Mouse (Mus musculus) T-cell, adult 2 months (primary cell): ENCODE data around the gene Slc30a2.
"Not testable (repeated sequence)": the region's sequence is repeated elsewhere in the genome, so short reads cannot be mapped to it uniquely, and the experiment has no call there.

ENCODE experiments used
- DNase-seq: peaks from one replicate; pipeline ENCODE4 v3.0.0; 2022; ENCODE audit warnings: low spot score

Gene Slc30a2

DNA sequence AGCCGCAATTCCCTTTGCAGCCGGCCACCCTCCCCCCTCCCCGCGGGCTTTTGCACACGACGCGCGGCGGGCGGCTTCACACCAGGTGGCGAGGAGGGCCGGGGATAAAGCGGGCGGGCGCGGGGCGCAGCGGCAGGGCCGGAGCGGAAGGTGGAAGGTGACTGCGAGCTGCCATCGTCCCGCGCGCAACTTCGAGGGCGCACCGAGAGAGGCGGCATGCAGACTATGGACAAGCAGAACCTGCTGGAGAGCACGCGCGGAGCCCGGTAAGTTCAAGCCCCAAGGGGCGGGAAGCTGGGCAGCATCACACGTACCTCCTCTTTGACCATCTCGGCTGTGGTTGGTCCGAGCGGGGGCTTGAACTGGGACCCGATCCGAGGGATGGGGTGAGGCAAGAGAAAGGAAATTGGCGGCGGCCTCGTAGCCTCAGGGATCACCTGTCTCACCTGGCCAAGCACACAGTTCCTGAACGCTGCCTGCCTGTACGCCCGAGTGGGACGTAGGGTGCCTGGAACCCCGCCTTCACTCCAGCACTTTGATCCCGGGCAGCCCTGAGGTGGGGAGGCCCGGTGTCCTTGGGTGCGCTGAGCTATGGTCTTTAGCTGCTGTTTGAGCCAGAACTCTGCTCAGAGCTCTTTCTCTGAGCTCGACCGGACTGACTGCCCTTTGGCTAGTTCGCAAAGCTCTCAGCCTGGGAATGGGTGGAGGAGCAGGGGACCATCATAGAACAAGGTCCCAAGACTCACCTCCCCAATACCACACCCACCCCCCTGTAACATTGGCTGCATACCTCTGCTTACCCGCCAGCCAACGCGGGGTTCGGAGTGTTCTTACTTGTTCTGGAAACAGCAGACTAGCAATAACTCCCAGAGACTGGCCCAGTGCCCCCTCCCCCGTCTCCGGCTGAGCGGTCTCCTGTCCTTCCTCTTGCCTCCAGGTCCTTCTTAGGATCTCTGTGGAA, at the start of gene Slc30a2:
Gene Slc30a2, plus strand, starts transcription at position 111 of the 961 bp plus-strand sequence.
- DNase-seq = no peak

GRCm38 (mm10) chr4:134293692-134294163, 49.3 kb upstream of the Slc30a2 start:
- no peak for DNase-seq

- not testable (repeated sequence) for DNase-seq
Observed at GRCm38 (mm10) chr4:134296096-134296495, 46.9 kb upstream of the Slc30a2 start.

DNA sequence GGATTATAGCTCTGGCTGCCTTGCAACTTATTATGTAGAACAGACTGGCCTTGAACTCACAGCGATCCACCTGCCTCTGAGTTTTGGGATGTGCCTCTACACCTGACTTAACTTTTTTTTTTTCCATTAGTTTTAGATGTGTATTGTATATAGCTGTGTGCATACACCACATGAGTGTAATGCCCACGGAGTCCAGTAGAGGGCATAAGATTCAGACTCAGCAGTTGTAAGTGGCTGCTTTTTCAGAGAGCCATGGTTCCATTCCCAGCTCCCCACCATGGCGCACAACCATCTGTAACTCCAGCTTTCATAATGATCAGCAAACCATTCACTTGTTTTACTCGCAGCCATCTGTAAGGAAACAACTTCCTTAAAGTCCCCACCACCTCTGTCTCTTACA, 46.5 kb upstream of the Slc30a2 start:
- no peak for DNase-seq

- DNase-seq = no peak
Observed at GRCm38 (mm10) chr4:134297369-134297768, 45.6 kb upstream of the Slc30a2 start.

GRCm38 (mm10) chr4:134298626-134299497, 44.1 kb upstream of the Slc30a2 start:
- no peak for DNase-seq

GRCm38 (mm10) chr4:134299498-134299810, 43.5 kb upstream of the Slc30a2 start:
- no peak for DNase-seq

DNA sequence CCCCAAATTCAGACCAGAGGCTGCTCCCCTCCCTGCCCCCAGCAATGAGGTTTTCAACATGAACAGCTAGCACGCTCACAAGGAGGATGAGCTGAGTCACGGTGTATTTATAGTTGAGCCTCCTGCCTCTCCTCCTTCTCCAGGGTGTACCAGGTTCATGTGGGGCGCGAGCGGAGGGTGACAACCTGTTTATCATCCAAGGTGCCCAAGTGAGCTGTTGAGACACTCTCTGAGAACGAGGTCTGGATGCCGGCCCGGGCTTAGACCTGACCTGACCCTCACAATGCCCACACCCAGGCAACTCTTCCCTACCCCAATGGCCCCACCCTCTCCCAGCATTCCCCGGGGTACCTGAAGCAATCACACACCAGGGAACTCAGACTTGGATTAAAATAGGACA, 42.7 kb upstream of the Slc30a2 start:
- no peak for DNase-seq

DNA sequence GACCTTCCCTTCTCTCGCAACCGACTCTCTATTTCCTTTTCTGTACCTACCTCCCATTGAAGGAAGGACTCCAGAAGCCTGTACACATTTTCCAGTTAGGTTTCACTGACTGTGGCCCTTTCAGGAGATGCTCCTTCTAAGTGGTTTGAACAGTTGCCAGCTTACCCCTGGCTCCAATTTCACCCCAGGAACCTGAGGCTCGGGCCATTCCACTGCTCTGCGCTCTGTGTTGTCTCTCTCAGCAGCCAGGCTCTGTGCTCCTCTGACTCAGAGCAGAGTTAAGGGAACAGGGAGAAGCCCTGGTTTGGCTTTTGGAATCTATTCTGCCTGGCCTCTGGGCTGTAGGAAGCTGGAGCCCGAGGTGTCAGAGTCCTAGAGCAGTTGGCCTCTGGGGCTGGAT, 40.9 kb upstream of the Slc30a2 start:
- no peak for DNase-seq

DNA sequence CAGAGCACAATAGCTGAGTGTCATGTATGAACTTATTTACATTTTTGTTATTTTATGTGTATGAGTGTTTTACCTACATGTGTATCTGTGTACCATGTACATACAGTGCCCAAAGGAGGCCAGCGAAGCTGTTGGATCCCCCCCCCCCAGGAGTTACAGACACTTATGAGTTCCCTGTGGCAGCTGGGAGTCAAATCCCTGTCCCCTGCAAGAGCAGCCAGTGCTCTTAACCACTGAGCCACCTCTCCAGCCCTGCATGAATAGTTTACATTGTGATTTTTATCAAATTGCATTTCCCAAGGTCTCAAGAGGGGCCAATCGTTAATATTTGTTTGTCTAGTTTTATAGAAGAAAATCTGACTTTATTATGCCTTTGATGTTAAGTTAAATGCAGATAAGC, 36.0 kb upstream of the Slc30a2 start:
- DNase-seq = no peak

- DNase-seq = no peak
Observed at GRCm38 (mm10) chr4:134307367-134308072, 35.5 kb upstream of the Slc30a2 start.

DNA sequence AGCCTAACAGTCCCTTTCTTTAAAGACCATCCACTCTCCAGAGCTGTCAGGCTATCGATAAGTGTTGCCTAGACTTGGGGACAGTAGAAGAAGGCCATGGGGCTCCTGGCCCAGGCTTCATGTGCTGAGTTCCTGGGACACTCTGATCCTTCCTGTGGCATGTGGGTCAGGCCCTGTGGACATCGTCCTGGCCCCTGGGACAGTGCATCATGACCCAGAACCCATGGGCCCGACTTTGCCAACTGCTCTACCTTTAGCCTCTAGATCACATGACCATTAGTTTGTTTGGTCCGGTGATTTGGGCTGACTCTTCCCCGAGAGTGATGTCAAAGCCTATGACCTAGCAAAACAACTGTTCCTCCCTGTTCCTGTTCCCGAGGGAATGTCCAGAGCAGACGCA, 32.9 kb upstream of the Slc30a2 start:
- DNase-seq = no peak

GRCm38 (mm10) chr4:134310656-134311055, 32.3 kb upstream of the Slc30a2 start:
- DNase-seq = no peak

DNA sequence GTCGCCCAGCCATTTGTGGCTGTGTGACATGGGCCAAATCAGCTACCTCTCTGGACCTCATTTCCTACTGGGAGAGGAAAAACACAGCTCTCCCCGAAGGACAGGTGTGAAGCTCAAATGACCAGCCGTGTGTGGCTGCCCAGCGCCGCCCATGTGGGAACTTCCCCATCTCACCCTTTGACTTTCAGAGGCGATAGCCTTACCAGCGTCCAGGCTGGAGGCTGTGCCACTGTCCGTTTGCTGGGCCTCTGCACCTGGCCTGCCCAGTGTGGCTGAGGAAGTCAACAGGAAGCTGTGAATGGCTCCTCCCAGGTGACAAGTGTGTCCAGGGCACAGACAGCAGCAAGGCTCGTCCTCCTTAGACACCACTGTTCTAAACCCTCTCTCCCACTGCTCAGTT, 31.2 kb upstream of the Slc30a2 start:
- no peak for DNase-seq

DNA sequence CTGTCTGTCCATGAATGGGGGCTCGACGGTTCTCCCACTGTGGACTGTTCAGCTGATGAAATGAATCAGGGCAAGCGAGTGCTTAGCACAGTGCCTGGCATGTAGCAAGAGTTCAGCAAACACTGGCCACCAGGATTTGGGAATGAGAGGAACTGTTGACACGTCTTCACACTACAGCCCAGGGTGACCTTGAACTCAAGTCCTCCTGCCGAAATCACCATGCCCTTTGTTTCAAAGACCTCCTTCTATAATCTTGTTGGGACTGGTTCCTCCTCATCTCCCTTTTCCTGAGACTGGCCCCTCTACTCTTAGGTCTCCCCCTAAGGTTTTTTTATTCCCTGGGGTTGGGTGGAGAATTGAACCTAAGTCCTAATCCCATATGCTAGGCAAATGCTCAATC, 30.6 kb upstream of the Slc30a2 start:
- DNase-seq = no peak

GRCm38 (mm10) chr4:134312901-134313300, 30.1 kb upstream of the Slc30a2 start:
- no peak for DNase-seq

DNA sequence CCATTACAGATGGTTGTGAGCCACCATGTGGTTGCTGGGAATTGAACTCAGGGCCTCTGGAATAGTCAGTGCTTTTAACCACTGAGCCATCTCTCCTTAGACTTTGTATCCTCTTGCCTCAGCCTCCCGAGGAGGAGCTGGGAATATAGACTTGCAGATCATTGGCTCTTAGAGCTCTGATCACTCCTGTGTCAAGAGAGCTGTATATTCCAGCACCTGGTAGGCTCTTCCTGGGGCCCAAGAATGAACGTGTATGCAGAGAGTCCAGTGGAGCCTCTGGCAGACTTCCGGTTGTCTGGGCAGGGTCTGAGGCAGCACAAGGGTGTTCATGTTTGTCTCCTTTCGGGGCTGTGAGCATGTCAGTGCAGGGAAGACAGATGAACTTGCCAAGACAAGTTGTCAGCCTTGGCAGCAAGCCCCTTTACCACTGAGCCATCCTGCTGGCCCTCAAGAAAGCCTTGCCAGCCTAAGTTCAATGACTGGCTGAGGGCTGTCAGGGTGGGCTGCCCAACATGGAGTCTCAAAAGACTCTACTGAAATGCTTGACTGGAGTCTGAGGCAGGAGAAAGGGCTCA, 28.8 kb upstream of the Slc30a2 start:
- no peak for DNase-seq

- no peak for DNase-seq
Observed at GRCm38 (mm10) chr4:134314876-134315275, 28.1 kb upstream of the Slc30a2 start, which contains the start of gene Trim63. Trim63 (plus strand) TSS chr4:134315120.

- DNase-seq = no peak
Observed at GRCm38 (mm10) chr4:134315470-134315869, 27.5 kb upstream of the Slc30a2 start.

DNA sequence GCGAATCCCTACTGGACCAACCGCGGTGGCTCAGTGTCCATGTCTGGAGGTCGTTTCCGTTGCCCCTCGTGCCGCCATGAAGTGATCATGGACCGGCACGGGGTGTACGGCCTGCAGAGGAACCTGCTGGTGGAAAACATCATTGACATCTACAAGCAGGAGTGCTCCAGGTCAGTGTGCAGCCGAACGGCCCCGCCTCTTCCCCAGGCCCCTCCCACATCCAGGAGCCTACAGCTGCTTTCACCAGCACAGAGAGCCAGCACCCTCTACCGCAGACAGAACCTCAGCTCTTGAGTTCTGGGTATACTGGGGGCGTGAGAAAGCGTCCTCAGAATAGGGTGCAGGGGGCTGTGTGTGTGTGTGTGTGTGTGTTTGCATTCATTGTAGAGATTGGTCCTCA, 26.6 kb upstream of the Slc30a2 start:
- DNase-seq = no peak

DNA sequence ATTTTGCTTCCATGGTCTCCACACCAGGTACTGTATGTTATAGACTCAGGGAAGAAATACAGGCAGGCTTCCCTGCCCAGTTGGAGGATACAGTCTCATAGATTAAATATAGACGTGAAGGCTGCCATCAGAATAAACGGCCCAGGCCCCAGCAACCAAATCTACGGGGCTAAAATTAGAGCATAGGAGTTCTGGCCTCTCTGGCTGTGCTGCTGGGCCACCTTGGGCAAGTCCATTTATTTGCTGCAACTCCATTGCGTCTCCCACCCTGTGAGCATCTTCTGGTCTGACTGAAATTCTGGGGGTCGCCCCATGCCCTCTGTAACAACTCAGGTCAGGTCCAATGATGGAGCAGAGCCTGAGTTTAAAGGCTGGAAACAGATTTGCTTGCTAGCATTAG, 23.9 kb upstream of the Slc30a2 start:
- no peak for DNase-seq

GRCm38 (mm10) chr4:134319674-134320073, 23.3 kb upstream of the Slc30a2 start:
- DNase-seq = no peak
